Mouse (Mus musculus) heart, embryonic 11.5 days (tissue): ENCODE measurements around the gene Cyp4v3. TPM values are rescaled to one million over a fixed set of nuclear protein-coding genes. Genes with fewer than 3 reads are reported as not detected.

ENCODE experiments used
- ATAC-seq: fragments of 200-750 bp; cut with Nextera tagmentation; replicated peaks from 2 replicates; pipeline ENCODE4 v1.8.0; 2017; ENCODE audit warnings: moderate library complexity; ENCODE audit not compliant: insufficient number of reproducible peaks, low FRiP score, low TSS enrichment
- H3K27ac ChIP-seq: fragments of 300-500 bp; sonication (generic); 2 replicates; pipeline ENCODE4 v1.5.1; 2014; ENCODE audit warnings: mild to moderate bottlenecking, low read depth, low read length
- H3K27me3 ChIP-seq: fragments of 300-500 bp; sonication (generic); 2 replicates; pipeline ENCODE4 v1.6.1; 2014; ENCODE audit warnings: mild to moderate bottlenecking, low read length, mixed read lengths; ENCODE audit not compliant: control insufficient read depth, insufficient read depth
- H3K36me3 ChIP-seq: fragments of 300-500 bp; sonication (generic); 2 replicates; pipeline ENCODE4 v1.6.1; 2014; ENCODE audit warnings: mild to moderate bottlenecking, low read length, moderate library complexity, mixed read lengths; ENCODE audit not compliant: control insufficient read depth, insufficient read depth
- H3K4me1 ChIP-seq: fragments of 300-500 bp; sonication (generic); 2 replicates; pipeline ENCODE4 v1.6.1; 2014; ENCODE audit warnings: low read length; ENCODE audit not compliant: control insufficient read depth, insufficient read depth
- H3K4me2 ChIP-seq: fragments of 300-500 bp; sonication (generic); 2 replicates; pipeline ENCODE4 v1.6.1; 2014; ENCODE audit warnings: mild to moderate bottlenecking, moderate library complexity
- H3K4me3 ChIP-seq: fragments of 300-500 bp; sonication (generic); 2 replicates; pipeline ENCODE4 v1.5.1; 2014; ENCODE audit warnings: low read depth, low read length
- H3K9ac ChIP-seq: fragments of 300-500 bp; sonication (generic); 2 replicates; pipeline ENCODE4 v1.6.1; 2014; ENCODE audit warnings: mild to moderate bottlenecking, low read depth, low read length, moderate library complexity
- H3K9me3 ChIP-seq: fragments of 300-500 bp; sonication (generic); replicated peaks from 2 replicates; pipeline ENCODE4 v1.6.1; 2016; ENCODE audit warnings: low read length; ENCODE audit not compliant: control insufficient read depth
- WGBS: fragments of 180-500 bp; shearing (Covaris S2); extraction: QIAGEN DNeasy Blood & Tissue Kit; methylation state at CpG from one replicate; pipeline ENCODE4 v1.1.7; 2014; ENCODE audit not compliant: insufficient replicate concordance; 5-methylcytosine and 5-hydroxymethylcytosine counted together
- polyA plus RNA-seq: library from polyadenylated mRNA; unstranded; fragments of >200 nt; fragmentation: Nextera tagmentation; extraction: Ambion mirVana; gene quantifications from 2 replicates; pipeline ENCODE4 v1.2.1, GENCODE M21; 2014

Cyp4v3 gene
- polyA plus RNA-seq, 1 experiment from 2014 or later, result 0.44 TPM

GRCm38 (mm10) chr8:45302390-45302789, 30.6 kb downstream of the Cyp4v3 start:
- H3K4me1 ChIP-seq, result no peaks in the 10 kb centered on the region
- H3K4me3 ChIP-seq, result no peak overlapping the region
- no peaks in the 10 kb centered on the region for H3K36me3 ChIP-seq
- H3K9me3 ChIP-seq, result no peaks in the 10 kb centered on the region
- no peaks in the 10 kb centered on the region for H3K27me3 ChIP-seq
- H3K9ac ChIP-seq, result no peak overlapping the region
- WGBS, result 79% methylated on average over 8 of the region's 8 CpGs
- no peak overlapping the region for H3K4me2 ChIP-seq
- no peak overlapping the region for H3K27ac ChIP-seq
- no peak for ATAC-seq

- no peaks in the 10 kb centered on the region for H3K27me3 ChIP-seq
- H3K36me3 ChIP-seq, result no peaks in the 10 kb centered on the region
- H3K4me1 ChIP-seq, result no peaks in the 10 kb centered on the region
- H3K9ac ChIP-seq, result no peak overlapping the region
- WGBS, result 82% methylated on average over 6 of the region's 6 CpGs
- no peak for ATAC-seq
- H3K4me2 ChIP-seq, result no peak overlapping the region
- no peak overlapping the region for H3K4me3 ChIP-seq
- H3K9me3 ChIP-seq, result no peaks in the 10 kb centered on the region
- no peak overlapping the region for H3K27ac ChIP-seq
Measured at GRCm38 (mm10) chr8:45295276-45295675, 37.7 kb downstream of the Cyp4v3 start.

- H3K4me3 ChIP-seq, result no peak within 1 kb of the TSS
- H3K4me1 ChIP-seq, result no peaks in the 10 kb centered on the region
- H3K27ac ChIP-seq, result no peak within 1 kb of the TSS
- ATAC-seq, result no peak
- no peaks in the 10 kb centered on the region for H3K9me3 ChIP-seq
- WGBS, result 81% methylated on average over 7 of the region's 7 CpGs
- no peak within 1 kb of the TSS for H3K9ac ChIP-seq
- no peak within 1 kb of the TSS for H3K4me2 ChIP-seq
- no peaks in the 10 kb centered on the region for H3K27me3 ChIP-seq
- H3K36me3 ChIP-seq, result no peaks in the 10 kb centered on the region
Measured at GRCm38 (mm10) chr8:45294687-45295086, 38.3 kb downstream of the Cyp4v3 start, which contains the start of gene Klkb1. TSS of gene Klkb1 (minus strand) at chr8:45294859.

- H3K9me3 ChIP-seq, result no peaks in the 10 kb centered on the region
- H3K36me3 ChIP-seq, result no peaks in the 10 kb centered on the region
- H3K4me3 ChIP-seq, result no peak overlapping the region
- no peak overlapping the region for H3K4me2 ChIP-seq
- no peak overlapping the region for H3K27ac ChIP-seq
- no peak for ATAC-seq
- H3K9ac ChIP-seq, result no peak overlapping the region
- H3K27me3 ChIP-seq, result no peaks in the 10 kb centered on the region
- no peaks in the 10 kb centered on the region for H3K4me1 ChIP-seq
- 84% methylated on average over 2 of the region's 2 CpGs for WGBS
Measured at GRCm38 (mm10) chr8:45291790-45292189, 41.2 kb downstream of the Cyp4v3 start.

GRCm38 (mm10) chr8:45281630-45282029, 51.4 kb downstream of the Cyp4v3 start:
- no peak for ATAC-seq

GRCm38 (mm10) chr8:45277453-45277852, 55.6 kb downstream of the Cyp4v3 start:
- Histone ChIP-seq H3K4me3 (no peak overlapping the region), H3K4me2 (no peak overlapping the region), H3K36me3 (no peaks in the 10 kb centered on the region), H3K4me1 (no peaks in the 10 kb centered on the region), H3K9me3 (no peaks in the 10 kb centered on the region), H3K9ac (no peak overlapping the region), H3K27ac (no peak overlapping the region), H3K27me3 (no peaks in the 10 kb centered on the region)
- 66% methylated on average over 3 of the region's 3 CpGs for WGBS
- no peak for ATAC-seq

More at GRCm38 (mm10) chr8:45281630-45282029, 51.4 kb downstream of the Cyp4v3 start:
- Histone ChIP-seq H3K4me3 (no peak overlapping the region), H3K27ac (no peak overlapping the region), H3K9ac (no peak overlapping the region), H3K4me1 (no peaks in the 10 kb centered on the region), H3K36me3 (no peaks in the 10 kb centered on the region), H3K4me2 (no peak overlapping the region), H3K9me3 (no peaks in the 10 kb centered on the region), H3K27me3 (no peaks in the 10 kb centered on the region)
- 82% methylated on average over 8 of the region's 8 CpGs for WGBS

- no peaks in the 10 kb centered on the region for H3K4me1 ChIP-seq
- no peaks in the 10 kb centered on the region for H3K36me3 ChIP-seq
- H3K27me3 ChIP-seq, result no peaks in the 10 kb centered on the region
- no peak overlapping the region for H3K4me2 ChIP-seq
- ATAC-seq, result no peak
- no peak overlapping the region for H3K4me3 ChIP-seq
- no peak overlapping the region for H3K9ac ChIP-seq
- no peak overlapping the region for H3K27ac ChIP-seq
- no peaks in the 10 kb centered on the region for H3K9me3 ChIP-seq
- WGBS, result 81% methylated on average over 4 of the region's 4 CpGs
Measured at GRCm38 (mm10) chr8:45274317-45274716, 58.7 kb downstream of the Cyp4v3 start.

GRCm38 (mm10) chr8:45269056-45269455, 64.0 kb downstream of the Cyp4v3 start:
- no peak overlapping the region for H3K4me2 ChIP-seq
- H3K4me1 ChIP-seq, result no peaks in the 10 kb centered on the region
- no peak for ATAC-seq
- H3K27ac ChIP-seq, result no peak overlapping the region
- H3K27me3 ChIP-seq, result no peaks in the 10 kb centered on the region
- H3K36me3 ChIP-seq, result no peaks in the 10 kb centered on the region
- no peaks in the 10 kb centered on the region for H3K9me3 ChIP-seq
- H3K9ac ChIP-seq, result no peak overlapping the region
- H3K4me3 ChIP-seq, result no peak overlapping the region

- no peak for ATAC-seq
- no peaks in the 10 kb centered on the region for H3K4me1 ChIP-seq
- H3K9ac ChIP-seq, result no peak overlapping the region
- no peaks in the 10 kb centered on the region for H3K36me3 ChIP-seq
- H3K27ac ChIP-seq, result no peak overlapping the region
- no peak overlapping the region for H3K4me2 ChIP-seq
- no peak overlapping the region for H3K4me3 ChIP-seq
- no peaks in the 10 kb centered on the region for H3K27me3 ChIP-seq
- no peaks in the 10 kb centered on the region for H3K9me3 ChIP-seq
Measured at GRCm38 (mm10) chr8:45268485-45268884, 64.5 kb downstream of the Cyp4v3 start.
